9 mouse cellular contexts compared by ENCODE assay signal in genomic region chr5:96677498-96677897, GRCm38 (mm10).
DNase-seq lines count a peak whose midpoint lies in the region; ATAC-seq lines count a peak whose summit lies in the region.
"Had no signal": no experiment of that assay in that cellular context is flagged by ENCODE, and none has a peak within 500 bp of the region (broad histone marks: within the 10 kb centered on the region; RNA-seq: fewer than 3 reads in every experiment).

No protein-coding gene starts in this region.

- H3K4me2 ChIP-seq in liver, embryonic 11.5 days = no peak overlapping the region
- no peak overlapping the region for H3K4me2 ChIP-seq in kidney, embryonic 16.5 days (replicated peaks; ENCODE audit: low read depth, low read length)

- no peaks in the 10 kb centered on the region for H3K9me3 ChIP-seq in liver, embryonic 11.5 days (ENCODE audit: control insufficient read depth, low read length)
- no peaks in the 10 kb centered on the region for H3K9me3 ChIP-seq in kidney, embryonic 16.5 days (ENCODE audit: low read length)
- H3K9me3 ChIP-seq: megakaryocyte, embryonic 14.5 days had no signal

- DNase-seq in liver (peak; percentile 13), adipocyte (ENCODE audit: low spot score) (peak; percentile 60)
- DNase-seq in liver, embryonic 11.5 days (ENCODE audit: low spot score) = no peak
- peak; percentile 38 for DNase-seq in embryo, embryonic 11.5 days (ENCODE audit: low read depth, low spot score)
- peak; percentile 61 for DNase-seq in lung, postnatal 10 days
- DNase-seq in T-cell, adult 2 months (ENCODE audit: low spot score) = no peak

- H3K4me3 ChIP-seq in liver, embryonic 11.5 days (ENCODE audit: low read depth, low read length) = no peak overlapping the region
- no peak overlapping the region for H3K4me3 ChIP-seq in kidney, embryonic 16.5 days (ENCODE audit: low read length)
- H3K4me3 ChIP-seq: erythroblast, embryonic 14.5 days; megakaryocyte, embryonic 14.5 days had no signal

- no peak overlapping the region for H3K27ac ChIP-seq in liver, embryonic 11.5 days (ENCODE audit: low read depth, low read length)
- H3K27ac ChIP-seq in kidney, embryonic 16.5 days (ENCODE audit: low read length) = no peak overlapping the region

- H3K36me3 ChIP-seq in liver, embryonic 11.5 days (ENCODE audit: control insufficient read depth, insufficient read depth, low read length) = no peaks in the 10 kb centered on the region
- peaks cover 8% of the 10 kb centered on the region for H3K36me3 ChIP-seq in kidney, embryonic 16.5 days (ENCODE audit: insufficient read depth, low read length)

- H3K9ac ChIP-seq in liver, embryonic 11.5 days (ENCODE audit: low read depth, low read length) = no peak overlapping the region
- no peak overlapping the region for H3K9ac ChIP-seq in kidney, embryonic 16.5 days (replicated peaks; ENCODE audit: low read length)

- 20% methylated on average over 2 of the region's 2 CpGs for WGBS in liver, embryonic 11.5 days
- WGBS in kidney, embryonic 16.5 days = 41% methylated on average over 2 of the region's 2 CpGs

- H3K4me1 ChIP-seq in liver, embryonic 11.5 days (replicated peaks; ENCODE audit: control insufficient read depth, insufficient read depth, low read length) = no peaks in the 10 kb centered on the region
- H3K4me1 ChIP-seq in kidney, embryonic 16.5 days (ENCODE audit: insufficient read depth, low read length) = no peaks in the 10 kb centered on the region
- H3K4me1 ChIP-seq: megakaryocyte, embryonic 14.5 days had no signal

- no peak for ATAC-seq in liver, embryonic 11.5 days (replicated peaks; ENCODE audit: low FRiP score)
- ATAC-seq in kidney, embryonic 16.5 days (ENCODE audit: low FRiP score, low TSS enrichment) = peak; percentile 79

- no peaks in the 10 kb centered on the region for H3K27me3 ChIP-seq in liver, embryonic 11.5 days (replicated peaks; ENCODE audit: control insufficient read depth, insufficient read depth, low read length)
- no peaks in the 10 kb centered on the region for H3K27me3 ChIP-seq in kidney, embryonic 16.5 days (ENCODE audit: insufficient read depth, low read length)
- H3K27me3 ChIP-seq: megakaryocyte, embryonic 14.5 days had no signal

Comparison
In these comparisons a context has a peak if more than half of its experiments do, and no peak if none do; other contexts are left out.
1. DNase-seq: peak in liver (single experiment), adipocyte (single experiment), embryo, embryonic 11.5 days (single experiment) and lung, postnatal 10 days (single experiment); none in liver, embryonic 11.5 days (single experiment) and T-cell, adult 2 months (single experiment).